Mouse (Mus musculus) right cerebral cortex, adult 2 months (tissue): ENCODE measurements around the gene Pacs2.

ENCODE experiments used
- DNase-seq, 2 experiments: peaks; one replicate each; pipeline ENCODE4 v3.0.0; 2021 to 2022; ENCODE audit warnings: low spot score in 2 of 2

The Pacs2 gene

GRCm38 (mm10) chr12:113041481-113042439 is 27.5 kb downstream of the Pacs2 start:
- peak; percentile 65 to 71 for DNase-seq

DNA sequence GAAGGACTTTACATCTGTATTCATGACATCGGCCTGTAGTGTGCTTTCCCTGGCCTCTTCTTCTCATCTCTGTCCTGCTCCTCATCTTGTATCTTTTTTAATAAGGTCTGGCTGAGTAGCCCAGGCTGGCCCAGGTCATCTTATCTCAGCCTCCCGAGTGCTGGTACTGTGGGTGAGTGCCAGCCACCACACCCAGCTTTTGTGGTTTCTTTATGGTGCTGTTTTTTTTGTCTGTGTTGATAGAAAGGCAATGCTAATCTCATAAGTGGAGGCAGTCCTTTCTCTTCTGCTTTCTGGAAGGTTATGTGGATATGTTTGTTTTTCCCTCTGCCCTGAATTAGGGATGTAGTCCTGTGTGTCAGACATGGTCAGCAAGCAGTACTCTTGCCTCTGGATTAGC is 28.2 kb downstream of the Pacs2 start:
- no peak for DNase-seq

GRCm38 (mm10) chr12:113044916-113045677 is 30.8 kb downstream of the Pacs2 start:
- peak in 1 of 2 experiments; percentile 34 for DNase-seq

DNA sequence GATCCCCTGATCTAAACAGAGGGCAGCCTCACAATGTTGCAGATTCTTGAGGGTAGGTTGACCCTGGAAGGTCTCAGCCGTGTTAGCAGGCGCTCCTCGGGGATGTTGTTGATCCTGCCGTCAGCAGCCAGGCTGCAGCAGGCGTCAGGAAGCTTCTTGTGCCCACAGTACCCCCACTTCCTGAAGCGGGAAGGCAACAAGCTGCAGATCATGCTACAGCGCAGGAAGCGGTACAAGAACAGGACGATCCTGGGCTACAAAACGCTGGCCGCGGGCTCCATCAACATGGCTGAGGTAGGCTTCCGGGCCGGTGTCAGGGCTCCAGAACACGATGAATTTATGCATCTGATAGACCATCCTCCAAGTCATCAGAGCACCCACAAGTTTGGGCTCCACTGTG is 32.6 kb downstream of the Pacs2 start:
- DNase-seq = no peak

DNA sequence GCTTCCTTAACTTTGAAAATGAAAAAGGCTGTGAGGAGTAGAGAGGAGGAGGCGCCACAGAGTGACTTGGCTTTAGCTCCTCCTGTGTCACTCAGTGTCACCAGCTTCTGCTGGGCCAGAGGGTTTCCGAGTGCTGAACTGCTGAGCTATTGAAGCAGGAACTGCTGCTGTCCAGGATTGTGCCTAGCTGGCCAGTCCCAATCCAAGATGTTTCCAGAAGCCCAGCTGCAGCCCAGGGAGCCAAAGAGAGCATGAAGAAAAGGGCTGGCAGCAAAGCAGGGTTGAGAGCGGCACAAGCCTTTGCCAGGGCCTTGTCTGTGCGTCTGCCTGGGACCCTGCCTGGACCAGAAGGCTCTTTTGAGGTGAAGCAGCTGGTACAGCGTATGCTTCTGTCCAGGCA is 33.8 kb downstream of the Pacs2 start:
- no peak for DNase-seq

GRCm38 (mm10) chr12:113049836-113050235 is 35.5 kb downstream of the Pacs2 start:
- DNase-seq = no peak

DNA sequence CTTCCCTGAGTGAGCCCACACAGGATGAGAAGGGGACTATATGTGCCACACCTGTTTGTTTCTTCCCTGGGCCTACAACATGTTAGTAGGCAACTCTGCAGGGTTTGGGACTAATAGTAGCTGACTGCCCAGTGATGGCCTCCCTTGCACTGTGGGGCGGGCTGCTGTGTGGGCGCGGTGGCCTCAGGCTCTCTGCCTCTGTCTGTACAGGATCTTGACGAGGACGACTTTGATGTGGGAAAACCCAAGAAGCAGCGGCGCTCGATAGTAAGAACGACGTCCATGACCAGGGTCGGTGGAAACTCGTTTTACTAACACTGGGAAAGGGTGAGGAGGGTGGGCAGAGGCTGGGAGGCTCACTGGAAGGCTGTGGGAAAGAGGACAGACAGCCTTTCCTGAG is 36.4 kb downstream of the Pacs2 start:
- DNase-seq = no peak

DNA sequence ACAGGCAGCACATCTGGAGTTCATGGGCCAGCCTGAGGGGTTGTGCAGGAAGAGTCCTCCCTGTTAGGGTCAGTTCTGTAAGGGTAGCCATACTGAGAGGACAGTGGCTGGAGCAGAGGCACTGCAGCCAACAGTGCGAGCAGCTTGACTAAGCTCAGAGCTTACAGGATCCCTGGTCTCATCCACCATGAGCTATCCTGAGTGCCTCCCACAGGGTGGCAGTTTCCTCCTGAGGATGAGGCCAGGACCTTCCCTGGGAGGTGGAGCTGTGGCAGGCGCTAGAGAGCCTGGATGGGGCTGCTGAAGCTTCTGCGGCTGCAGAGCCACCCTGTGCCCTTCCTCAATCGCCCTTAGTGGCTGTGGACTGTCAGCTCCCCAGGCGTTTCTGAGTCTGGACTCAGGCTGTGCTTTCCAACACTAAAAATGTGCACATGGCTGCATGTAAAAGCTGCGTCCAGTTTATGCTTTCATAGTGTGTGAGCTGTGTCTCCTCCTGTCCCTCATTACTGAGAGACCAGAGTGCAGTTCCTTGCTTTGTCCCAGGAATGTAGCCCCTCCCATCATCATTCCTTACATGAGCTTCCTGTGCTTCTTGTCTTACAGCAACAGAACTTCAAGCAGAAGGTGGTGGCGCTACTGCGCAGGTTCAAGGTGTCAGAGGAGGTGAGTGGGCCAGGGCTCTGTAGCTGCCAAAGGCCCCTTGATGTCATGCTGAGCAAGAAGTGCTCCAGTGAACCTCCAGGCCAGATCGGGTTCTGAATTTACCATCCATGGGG is 37.5 kb downstream of the Pacs2 start:
- no peak for DNase-seq

DNA sequence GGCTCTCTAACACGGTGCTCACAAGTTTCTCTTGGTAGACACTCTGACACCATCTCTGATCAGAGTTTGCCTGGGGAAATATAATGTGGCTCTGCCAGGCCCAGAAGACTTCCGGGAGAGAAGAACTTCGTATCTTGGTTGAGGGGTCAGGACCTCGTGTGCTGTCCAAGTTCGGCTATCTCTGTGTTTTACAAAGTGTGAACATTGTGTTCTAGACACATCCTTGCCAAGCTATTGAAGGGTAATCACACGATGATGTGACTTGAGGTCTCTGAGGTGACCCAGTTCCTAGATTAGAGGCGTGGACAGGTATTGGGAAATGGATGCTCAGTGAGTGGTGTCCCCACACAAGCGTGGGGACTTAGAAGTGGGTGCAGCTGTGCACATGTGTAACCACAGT is 41.8 kb downstream of the Pacs2 start:
- DNase-seq = no peak

DNA sequence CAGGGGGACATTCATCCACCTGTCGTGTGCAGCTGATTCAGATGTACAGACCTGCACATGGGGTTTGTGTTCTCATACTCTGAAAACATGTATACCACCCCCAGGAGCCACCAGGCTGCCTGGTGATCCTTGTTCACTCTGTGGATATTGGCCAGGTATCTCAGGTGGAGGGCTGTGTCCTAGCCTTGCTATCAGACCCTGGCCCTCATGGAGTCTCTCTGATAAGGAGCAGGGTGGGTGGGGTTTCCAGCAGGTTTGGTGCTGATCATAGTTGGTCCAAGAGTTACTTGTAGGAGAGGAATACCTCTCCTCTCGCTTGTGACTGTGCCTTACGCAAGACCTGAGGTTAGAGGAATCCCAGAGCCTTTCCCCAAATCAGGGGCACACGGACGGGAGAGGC is 45.9 kb downstream of the Pacs2 start:
- no peak for DNase-seq

GRCm38 (mm10) chr12:113061606-113062005 is 47.3 kb downstream of the Pacs2 start:
- DNase-seq = no peak

GRCm38 (mm10) chr12:113062201-113062600 is 47.9 kb downstream of the Pacs2 start:
- no peak for DNase-seq

GRCm38 (mm10) chr12:113063700-113064099 is 49.4 kb downstream of the Pacs2 start:
- no peak for DNase-seq

- no peak for DNase-seq
Measured at GRCm38 (mm10) chr12:113068002-113068401, 53.7 kb downstream of the Pacs2 start.

DNA sequence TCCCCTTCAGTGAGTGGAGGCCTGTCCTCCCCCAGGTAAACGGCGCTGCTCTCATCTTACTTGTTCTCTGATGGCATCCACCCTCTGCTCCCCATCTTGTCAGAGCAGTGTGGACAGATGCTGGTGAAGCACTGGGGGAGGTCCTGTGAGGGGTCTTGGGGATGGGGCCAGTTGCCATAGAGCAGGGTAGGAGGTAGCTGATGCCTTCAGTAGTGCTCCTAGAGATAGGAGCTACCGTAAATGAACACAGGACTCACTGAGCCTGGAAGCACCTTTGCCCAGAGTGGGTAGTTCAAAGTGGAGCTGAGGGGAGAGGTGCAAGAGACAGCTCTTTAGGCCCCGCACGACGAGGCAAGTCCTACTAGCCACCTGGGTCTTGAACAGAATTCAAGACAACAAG is 55.1 kb downstream of the Pacs2 start:
- no peak for DNase-seq

DNA sequence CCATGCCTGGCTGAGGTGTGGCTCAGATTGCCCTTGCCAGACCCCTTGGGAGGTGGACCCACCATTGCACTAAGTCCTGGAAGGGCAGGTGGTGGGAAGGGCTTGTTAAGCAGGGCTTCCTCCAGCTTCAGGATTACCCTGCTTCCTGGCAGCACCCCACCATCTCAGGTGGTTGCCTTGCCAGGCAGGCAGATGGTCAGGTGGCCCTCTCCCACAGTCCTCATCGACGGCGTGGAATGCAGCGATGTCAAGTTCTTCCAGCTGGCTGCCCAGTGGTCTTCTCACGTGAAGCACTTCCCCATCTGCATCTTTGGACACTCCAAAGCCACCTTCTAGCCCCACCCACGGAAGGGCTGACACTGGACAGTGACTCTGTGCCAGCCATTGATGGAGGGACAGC is 57.0 kb downstream of the Pacs2 start:
- no peak for DNase-seq

- DNase-seq = no peak
Measured at GRCm38 (mm10) chr12:113071827-113072226, 57.5 kb downstream of the Pacs2 start.

DNA sequence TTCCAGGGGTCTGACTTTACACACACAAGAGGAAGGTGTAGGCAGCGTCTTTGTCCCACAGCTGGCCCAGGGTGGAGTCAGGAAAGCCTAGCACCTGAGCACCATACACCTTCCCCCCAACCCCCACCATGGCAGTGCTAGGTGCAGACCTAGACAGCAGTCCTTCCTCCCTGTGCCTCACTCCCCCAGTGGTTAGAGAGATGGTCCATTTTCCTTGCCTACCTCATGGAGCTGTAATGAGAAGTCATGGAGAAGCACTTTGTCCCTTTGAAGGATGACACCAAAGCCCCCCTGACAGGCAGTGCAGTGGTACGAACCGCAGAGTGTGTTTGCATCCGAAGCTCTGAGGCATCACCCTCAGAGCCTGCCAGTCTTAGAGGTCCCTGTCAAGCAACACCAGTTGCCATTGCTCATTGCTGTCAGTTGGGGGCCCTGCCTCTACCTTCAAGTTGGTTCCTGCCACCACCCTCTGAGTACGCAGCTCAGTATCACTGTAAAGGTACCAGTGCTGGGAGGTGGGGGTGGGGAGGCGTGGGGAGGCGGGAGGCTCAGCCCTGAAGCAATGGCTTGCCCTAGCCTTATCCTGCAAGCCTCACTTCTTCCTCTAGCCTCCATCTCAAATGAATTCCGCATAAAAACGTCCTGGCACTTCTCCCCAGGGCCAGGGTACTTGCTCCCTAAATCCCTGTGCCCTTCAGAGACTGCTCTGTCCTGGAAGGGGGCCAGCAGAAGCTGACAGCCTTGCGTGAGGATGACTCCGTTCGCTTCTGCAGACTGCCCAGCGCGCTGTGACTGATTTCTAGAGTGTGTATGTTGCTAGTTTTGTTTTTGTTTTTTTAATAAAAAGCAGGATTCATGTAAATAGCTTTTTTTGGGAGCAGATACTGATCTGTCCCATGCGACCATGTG is 59.4 kb downstream of the Pacs2 start:
- DNase-seq = peak in 1 of 2 experiments; percentile 26

GRCm38 (mm10) chr12:113074329-113075062 is 60.2 kb downstream of the Pacs2 start, which contains the start of gene Tex22:
TSS of gene Tex22 (plus strand) at chr12:113074502.
- peak; percentile 88 to 90 for DNase-seq

GRCm38 (mm10) chr12:113075063-113075454 is 60.8 kb downstream of the Pacs2 start:
- peak; percentile 84 to 86 for DNase-seq
